Mouse (Mus musculus): ENCODE measurements at regions not wholly inside any gene's neighbourhood (a gene's known extent, or its start where the extent isn't known, plus 50 kb on each side); places are given as distances from the start of the nearest gene placed in this dataset.

DNA sequence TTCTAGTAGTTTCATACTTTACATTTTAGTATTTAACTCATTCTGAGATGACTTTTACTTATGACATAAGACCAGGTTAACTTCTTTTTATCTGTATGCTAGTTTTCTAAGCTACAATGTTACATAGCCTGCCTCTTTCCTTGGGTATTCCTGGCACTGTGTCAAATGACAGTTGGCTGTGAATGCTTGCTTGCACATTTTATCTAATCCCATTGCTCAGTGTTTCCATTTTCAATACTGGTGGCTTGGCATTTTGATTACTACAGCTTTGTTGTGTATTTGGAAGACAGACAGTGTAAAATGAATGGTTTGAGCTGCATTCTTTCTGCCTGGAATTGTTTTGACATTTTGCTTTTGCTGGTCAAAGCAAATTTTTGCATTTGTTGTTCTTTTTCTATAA is 1359.2 kb downstream of the Defb40 start:
- TF ChIP-seq CTCF (IDR thresholded peaks at IDR 0.05; ENCODE audit: borderline replicate concordance, insufficient read depth, low read length) (no peak), POLR2A (IDR thresholded peaks at IDR 0.05; ENCODE audit: low read depth, low read length) (no peak)
